Mouse (Mus musculus) liver, embryonic 15.5 days (tissue): ENCODE results near the gene Usp8. TPM values are rescaled to one million over a fixed set of nuclear protein-coding genes. Genes with fewer than 3 reads are reported as not detected.

ENCODE experiments used
- polyA plus RNA-seq: library from polyadenylated mRNA; unstranded; fragments of >200 nt; fragmentation: Nextera tagmentation; extraction: Ambion mirVana; gene quantifications from 2 replicates; pipeline ENCODE4 v1.2.1, GENCODE M21; 2015

Gene Usp8
- polyA plus RNA-seq, 1 experiment from 2014 or later = 17.5 TPM

Other genes with a start within 250 kb of the Usp8 start
- gene Atp8b4, start 206.7 kb upstream of the Usp8 start, polyA plus RNA-seq = 5.8 and 6.7 TPM in 2 replicates
- 108 and 125 TPM in 2 replicates for gene Slc27a2, start 154.9 kb upstream of the Usp8 start, polyA plus RNA-seq
- 7.3 and 7.8 TPM in 2 replicates for gene Hdc, start 88.0 kb upstream of the Usp8 start, polyA plus RNA-seq
- 21.9 and 23.2 TPM in 2 replicates for gene Gabpb1, start 31.0 kb upstream of the Usp8 start, polyA plus RNA-seq
- gene Usp50, start 76.1 kb downstream of the Usp8 start, polyA plus RNA-seq = 1.0 and 1.3 TPM in 2 replicates
- 18.6 and 20.0 TPM in 2 replicates for gene Trpm7, start 168.9 kb downstream of the Usp8 start, polyA plus RNA-seq
- 20.0 and 25.3 TPM in 2 replicates for gene Sppl2a, start 225.9 kb downstream of the Usp8 start, polyA plus RNA-seq